Mouse (Mus musculus): ENCODE results near the gene Rft1.

Rft1 gene

DNA sequence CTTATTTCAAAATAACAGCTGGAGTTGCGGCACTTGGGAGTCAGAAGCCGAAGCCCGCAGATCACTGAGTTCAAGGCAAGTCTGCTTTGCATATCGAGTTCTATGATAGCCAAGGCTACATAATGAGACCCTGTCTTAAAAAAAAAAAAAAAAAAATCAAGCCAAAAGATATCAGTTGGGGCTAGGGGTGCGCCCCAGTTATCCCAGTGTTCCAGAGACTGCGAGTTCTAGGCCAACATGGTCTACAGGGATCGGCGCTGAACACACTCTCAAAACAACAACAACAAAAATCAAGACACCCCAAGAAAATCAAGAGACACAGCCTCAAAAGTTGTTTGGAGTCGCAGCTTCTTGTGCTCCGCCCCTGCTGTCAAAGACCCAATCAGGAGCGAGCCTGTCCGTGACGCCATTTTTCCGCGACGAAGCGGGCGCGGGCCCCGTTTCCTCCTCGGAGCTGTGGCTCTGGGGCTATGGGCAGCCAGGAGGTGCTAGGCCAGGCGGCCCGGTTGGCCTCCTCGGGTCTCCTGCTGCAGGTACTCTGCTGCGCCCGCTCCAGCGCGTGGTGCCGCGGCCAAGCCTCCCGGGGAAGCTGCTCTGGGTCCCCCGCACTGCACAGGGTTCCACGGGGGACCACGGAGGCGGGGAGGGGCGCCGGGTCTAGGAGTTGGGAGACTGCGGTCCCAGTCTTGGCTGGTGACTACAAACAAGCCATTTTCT, at the start of gene Rft1:
Gene Rft1, plus strand, starts transcription at position 418 of the 717 bp plus-strand sequence.
- DNase-seq (ENCODE audit: low spot score) = peak; percentile 99

DNA sequence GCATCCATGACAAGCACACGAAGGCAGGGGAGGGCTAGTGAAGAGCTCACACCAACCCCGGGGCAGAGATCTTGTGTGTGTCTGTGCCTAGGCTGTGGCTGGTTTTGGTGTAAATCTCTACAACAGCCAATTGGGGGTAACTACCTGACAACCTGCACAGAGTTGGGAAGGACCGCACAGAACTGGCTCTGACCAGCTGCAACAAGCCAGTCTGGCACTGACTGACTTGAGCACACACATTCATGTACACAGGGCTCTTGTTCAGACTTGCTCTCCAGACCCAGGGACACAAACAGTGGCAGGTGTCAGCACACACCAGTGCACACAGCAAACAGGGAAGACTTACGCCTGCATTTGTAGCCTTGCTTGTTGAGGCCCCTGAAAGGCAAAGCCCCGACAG, 47.3 kb upstream of the Rft1 start:
- DNase-seq (ENCODE audit: low spot score) = no peak

- DNase-seq (ENCODE audit: low spot score) = no peak
Measured at GRCm38 (mm10) chr14:30607696-30608095, 46.5 kb upstream of the Rft1 start.

GRCm38 (mm10) chr14:30608176-30608575, 46.0 kb upstream of the Rft1 start:
- DNase-seq (ENCODE audit: low spot score) = no peak

- no peak for DNase-seq (ENCODE audit: low spot score)
Measured at GRCm38 (mm10) chr14:30609499-30609898, 44.7 kb upstream of the Rft1 start.

GRCm38 (mm10) chr14:30610304-30610703, 43.9 kb upstream of the Rft1 start:
- no peak for DNase-seq (ENCODE audit: low spot score)

GRCm38 (mm10) chr14:30610940-30611339, 43.2 kb upstream of the Rft1 start:
- DNase-seq (ENCODE audit: low spot score) = no peak

DNA sequence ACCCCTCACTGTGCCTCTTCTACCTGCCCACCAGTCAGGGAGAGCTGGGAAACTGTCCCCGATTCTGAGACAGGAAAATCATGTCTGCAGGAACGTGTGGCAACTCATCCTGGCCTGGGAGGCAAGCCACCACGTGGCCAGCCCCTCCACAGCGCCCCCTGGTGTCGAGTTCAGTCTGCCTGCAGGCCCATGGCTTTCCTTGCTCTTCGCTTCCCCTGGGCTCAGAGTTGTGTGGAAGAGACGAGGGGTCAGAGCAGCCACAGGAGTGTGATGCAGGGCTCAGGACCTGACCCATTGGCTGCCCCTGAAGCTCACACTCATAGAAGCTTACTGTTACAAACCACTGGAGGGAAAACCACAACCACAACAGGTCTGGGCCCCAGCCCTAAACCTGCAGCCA, 41.6 kb upstream of the Rft1 start:
- DNase-seq (ENCODE audit: low spot score) = peak; percentile 96

DNA sequence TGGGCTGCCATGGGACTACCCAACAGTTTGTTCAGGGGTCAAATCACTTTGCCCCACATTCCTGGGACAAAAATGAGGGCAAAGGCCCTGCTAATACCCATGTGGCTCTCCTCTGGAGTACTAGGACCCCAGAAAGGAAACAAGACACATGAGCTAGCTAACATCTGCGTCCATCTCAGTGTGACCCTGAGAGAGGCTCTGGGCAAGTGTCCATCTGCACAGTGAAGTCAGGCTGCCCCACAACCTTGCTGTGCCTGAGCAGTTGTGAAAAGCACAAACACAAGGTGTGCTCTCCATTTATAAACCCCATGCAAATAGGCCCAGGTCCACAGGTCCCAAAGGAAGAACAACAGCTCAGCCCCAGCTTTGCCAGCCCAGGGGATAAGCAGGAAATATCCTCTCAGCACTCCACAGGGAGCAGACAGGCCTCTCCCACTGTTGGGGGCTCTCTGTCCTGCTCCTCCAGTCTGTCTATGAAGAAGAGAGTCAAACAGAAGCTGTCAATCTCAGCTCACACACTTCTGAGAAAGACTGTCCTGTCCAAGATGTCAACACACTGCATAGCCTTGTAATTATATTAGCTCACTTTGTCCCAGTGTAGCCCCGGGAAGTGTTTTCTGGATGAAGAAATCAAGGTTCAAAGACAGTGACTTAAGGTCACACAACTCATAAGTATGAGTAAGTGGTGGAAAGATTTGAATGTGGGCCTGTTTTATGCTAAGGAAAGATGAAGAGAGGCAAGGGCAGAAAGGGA, 41.0 kb upstream of the Rft1 start:
- no peak for DNase-seq (ENCODE audit: low spot score)

DNA sequence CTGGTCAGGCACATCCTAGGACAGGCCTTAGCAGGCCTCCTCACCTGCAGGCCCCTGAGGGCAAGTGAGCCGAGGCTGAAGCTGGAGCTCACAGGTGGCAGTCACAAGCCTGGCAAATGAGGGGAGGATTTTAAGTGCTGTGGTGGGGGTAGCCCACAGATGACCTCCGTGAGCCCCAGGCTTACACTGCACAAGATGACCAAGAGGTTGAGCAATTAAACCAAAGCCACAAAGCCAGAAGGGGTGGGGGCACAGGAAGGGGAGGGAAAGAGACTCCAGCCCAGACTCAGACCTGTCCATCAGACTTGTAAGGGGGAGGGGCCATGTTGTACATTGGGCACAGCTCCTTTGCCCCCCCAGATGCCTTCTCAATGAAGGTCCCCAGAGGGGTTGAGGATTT, 37.4 kb upstream of the Rft1 start:
- DNase-seq (ENCODE audit: low spot score) = no peak

DNA sequence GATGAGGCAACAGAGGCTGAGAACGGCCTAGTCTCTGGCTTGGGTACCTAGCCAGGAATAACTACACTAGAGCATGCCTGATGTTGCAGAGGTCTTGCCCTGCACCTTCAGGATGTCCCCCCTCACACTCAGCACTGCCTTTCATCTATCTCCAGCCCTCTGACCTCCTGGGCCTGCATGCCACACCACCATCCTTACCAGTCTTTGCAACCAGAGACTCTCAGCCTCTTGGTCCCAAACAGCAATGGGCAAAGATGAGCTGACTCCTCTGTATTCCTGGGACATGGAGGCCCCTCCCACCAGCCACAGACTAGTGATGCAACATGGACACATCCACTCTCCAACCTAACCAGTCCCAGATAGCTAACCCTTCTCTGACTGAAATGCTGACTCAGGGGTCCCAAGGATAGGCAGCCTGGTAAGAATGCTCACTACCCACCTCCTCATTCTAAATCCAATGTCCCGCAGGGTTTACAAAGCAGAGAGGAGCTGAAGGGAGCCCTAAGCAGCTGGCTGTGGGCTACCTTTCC, 35.3 kb upstream of the Rft1 start:
- no peak for DNase-seq (ENCODE audit: low spot score)

DNA sequence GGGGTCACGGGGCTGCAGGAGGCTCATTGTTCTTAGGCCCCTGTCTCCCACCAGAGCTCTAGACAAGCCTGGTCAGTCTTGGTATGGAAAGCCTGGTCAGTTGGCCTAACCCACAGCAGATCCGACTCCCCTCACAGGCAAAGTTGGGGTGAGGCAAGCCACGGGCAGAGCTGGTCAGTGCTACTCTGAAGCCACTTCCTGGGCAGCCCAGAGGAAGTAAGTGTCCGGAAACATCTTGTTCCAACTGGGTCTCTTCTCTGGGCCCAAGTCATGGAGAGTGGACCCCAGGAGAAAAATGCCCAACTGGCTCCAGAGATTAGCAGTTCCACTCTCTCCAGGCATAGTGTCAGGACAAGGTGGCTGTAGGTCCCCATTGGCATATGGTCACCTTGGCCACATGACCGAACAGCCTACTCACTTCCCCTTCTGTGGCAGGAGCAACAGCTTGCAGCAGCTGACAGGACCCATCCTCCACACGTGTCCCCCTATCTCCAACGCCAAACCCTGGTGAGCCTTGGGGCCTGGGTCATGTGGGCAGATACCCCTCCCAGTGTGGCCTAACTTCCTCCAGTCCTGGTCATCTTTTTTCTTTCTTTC, 34.1 kb upstream of the Rft1 start:
- no peak for DNase-seq (ENCODE audit: low spot score)

DNA sequence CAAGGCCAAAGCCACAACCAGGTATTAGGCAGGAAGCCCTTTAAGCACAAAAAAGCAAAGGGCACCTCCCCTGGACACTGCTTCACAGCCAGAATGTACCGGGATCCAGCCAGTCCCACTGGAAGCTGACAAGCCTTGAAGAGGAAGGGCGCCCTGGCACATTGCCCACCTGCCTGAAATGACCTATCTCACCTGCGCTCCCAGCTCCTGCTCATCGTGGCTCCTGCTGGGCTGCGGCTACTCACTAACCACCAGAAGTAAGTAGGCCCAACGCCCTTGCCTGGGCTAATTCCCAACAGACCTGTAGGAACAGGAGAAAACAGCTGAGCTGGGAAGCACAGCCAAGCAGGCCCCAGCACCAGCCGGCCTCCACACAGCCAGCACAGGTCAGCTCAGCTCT, 32.0 kb upstream of the Rft1 start:
- peak; percentile 61 for DNase-seq (ENCODE audit: low spot score)

DNA sequence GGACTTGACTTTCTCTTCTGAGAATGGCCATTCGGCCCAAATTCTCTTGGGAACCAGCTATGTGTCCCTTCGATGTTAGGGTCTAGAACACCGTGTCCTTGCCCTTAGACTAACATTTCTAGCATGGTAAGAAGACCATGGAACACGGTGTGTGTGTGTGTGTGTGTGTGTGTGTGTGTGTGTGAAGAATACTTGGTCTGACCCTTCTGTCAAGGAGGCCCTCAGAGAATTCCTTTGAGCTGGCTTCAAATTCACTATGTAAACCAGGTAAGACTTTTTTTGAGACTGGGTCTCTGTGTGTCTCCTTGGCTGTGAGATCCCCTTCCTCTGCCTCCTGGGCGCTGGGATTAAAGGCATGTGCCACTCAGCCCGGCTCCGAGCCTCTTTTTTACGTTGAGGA, 31.6 kb upstream of the Rft1 start:
- DNase-seq (ENCODE audit: low spot score) = no peak

DNA sequence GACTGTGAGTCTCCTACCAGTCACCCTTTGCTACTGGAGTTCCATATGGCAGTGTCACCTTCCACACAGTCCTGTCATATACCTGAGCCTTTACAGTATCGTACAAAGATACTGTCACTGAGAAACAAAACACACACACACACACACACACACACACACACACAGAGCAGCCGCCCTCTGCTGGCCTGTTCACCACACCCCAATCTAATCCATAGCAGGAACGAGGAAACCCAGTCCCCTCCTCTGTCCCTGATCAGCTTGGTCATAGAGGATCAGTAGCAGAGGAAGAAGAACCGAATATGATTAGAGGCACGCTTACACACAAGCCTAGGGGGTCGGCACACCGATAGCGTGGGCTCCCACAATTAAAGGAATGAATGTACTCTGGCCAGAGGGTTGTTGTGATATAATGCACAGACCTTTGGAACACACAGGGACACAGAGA, 29.9 kb upstream of the Rft1 start:
- no peak for DNase-seq (ENCODE audit: low spot score)

- DNase-seq (ENCODE audit: low spot score) = peak; percentile 75
Measured at GRCm38 (mm10) chr14:30625131-30625807, 28.9 kb upstream of the Rft1 start.

DNA sequence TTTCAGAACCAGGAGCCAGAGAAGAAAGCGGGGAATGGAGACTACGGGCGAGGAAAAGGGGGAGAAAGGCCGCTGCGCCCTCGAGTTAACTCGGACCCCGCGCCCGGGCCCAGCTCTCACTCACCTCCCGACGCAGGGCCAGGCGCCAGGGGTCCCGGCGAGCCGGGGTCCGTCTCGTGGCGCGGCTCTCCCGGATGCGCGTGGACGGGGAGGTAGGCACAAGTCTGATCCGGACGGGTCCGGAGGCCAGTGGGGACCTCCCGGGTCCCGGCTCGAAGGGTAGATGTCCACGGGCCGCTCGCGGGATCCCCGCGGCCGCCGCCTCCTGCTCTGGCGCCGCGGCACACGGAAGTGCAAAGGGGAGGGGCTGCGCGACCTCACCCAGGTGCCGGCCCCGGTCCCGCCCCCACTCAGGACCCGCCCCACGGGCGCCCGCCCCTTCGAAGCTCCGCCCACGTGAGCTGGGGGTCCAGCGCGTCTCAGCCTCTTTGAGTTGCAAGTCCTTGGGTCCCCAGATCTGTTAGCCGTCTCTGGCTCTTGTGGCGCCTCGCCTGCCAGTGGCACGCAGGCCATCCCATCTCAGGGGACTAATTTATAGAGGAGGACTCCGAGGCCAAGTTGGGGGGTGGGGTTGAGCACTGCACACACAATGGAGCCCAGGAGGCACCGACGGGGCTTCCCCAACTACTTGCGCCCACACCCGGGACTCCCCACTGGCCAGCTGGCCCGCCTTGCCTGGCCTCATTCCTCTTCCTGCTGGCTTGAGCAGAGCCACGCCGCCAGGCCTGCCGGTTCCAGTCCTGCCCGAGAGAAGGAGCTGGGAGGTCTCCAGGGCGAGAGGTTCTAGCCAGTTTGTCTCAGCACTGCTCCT, 28.1 kb upstream of the Rft1 start, which contains the start of gene Prkcd:
Gene Prkcd, minus strand, starts transcription at position 355 of the 871 bp plus-strand sequence.
- peak; percentile 86 for DNase-seq (ENCODE audit: low spot score)

- no peak for DNase-seq (ENCODE audit: low spot score)
Measured at GRCm38 (mm10) chr14:30626756-30627742, 27.1 kb upstream of the Rft1 start.

DNA sequence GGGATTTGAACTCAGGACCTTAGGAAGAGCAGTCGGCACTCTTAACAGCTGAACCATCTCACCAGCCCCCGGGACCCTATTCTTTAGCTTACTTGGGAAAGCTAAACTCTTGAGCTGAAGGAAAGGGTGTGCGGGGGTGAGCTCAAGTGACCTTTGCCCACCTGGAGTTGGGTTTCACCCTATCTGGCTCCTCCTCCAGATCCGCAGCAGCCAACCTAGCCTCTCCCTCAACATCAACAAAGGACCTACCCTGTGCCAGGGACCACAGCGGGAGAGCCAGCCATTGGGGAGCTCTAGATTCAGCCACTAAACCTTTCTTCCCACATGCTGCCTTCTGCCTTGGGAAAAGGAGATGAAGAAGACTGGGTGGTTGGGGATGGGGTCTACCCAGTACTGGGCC, 25.9 kb upstream of the Rft1 start:
- DNase-seq (ENCODE audit: low spot score) = no peak

DNA sequence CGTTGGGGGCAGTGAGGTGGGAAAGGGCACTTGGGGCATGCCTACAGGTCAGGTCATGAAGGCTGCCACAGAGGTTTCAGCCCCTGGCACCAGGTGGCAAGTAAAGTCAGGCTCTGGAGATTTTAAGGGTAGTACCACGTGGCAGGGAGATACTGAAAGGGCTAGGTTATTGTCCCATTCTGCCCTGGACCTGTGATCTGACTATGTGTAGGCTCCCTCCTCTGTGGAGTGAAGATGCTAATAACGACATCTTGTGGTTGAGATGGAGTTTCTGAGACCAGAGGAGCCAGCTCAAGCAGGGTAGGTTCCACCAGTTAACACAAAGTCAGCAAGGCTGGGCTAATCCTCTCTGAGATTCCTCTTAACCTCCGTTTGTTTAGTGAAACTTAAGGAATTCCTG, 24.3 kb upstream of the Rft1 start:
- DNase-seq (ENCODE audit: low spot score) = no peak

Data from testis, postnatal 10 days (tissue).